Mouse (Mus musculus): ENCODE measurements around the gene Dlg1. TPM values are rescaled to one million over a fixed set of nuclear protein-coding genes. Genes with fewer than 3 reads are reported as not detected.
A peak's percentile ranks its signal among the peaks of the same experiment; 100 is the strongest.

Gene Dlg1
- total RNA-seq, 2 experiments from 2014 or later: 84.0 to 86.3 TPM

- no peak for DNase-seq
These were observed 202.0 kb downstream of the Dlg1 start for GRCm38 (mm10) chr16:31865242-31865641.

- no peak for DNase-seq
These were observed 203.7 kb downstream of the Dlg1 start for GRCm38 (mm10) chr16:31866911-31867310.

- DNase-seq: no peak
These were observed 204.5 kb downstream of the Dlg1 start for GRCm38 (mm10) chr16:31867736-31868135.

- DNase-seq: no peak
These were observed 210.5 kb downstream of the Dlg1 start for GRCm38 (mm10) chr16:31873721-31874120.

GRCm38 (mm10) chr16:31875391-31875790, 212.1 kb downstream of the Dlg1 start:
- no peak for DNase-seq

GRCm38 (mm10) chr16:31876386-31876785, 213.1 kb downstream of the Dlg1 start:
- DNase-seq: peak; percentile 40 to 52

GRCm38 (mm10) chr16:31878052-31878451, 214.8 kb downstream of the Dlg1 start:
- no peak for DNase-seq

- DNase-seq: peak; percentile 51 to 52
These were observed 215.5 kb downstream of the Dlg1 start, which contains the start of gene Meltf for GRCm38 (mm10) chr16:31878573-31879257. Meltf (plus strand) TSS chr16:31878810.

GRCm38 (mm10) chr16:31880146-31880840, 217.1 kb downstream of the Dlg1 start:
- DNase-seq: no peak

- no peak for DNase-seq
These were observed 219.2 kb downstream of the Dlg1 start for GRCm38 (mm10) chr16:31882381-31882908.

- no peak for DNase-seq
These were observed 220.1 kb downstream of the Dlg1 start for GRCm38 (mm10) chr16:31883302-31883701.

- no peak for DNase-seq
These were observed 220.7 kb downstream of the Dlg1 start for GRCm38 (mm10) chr16:31883902-31884301.

- no peak for DNase-seq
These were observed 227.7 kb downstream of the Dlg1 start for GRCm38 (mm10) chr16:31890907-31891306.

GRCm38 (mm10) chr16:31893396-31894141, 230.3 kb downstream of the Dlg1 start:
- DNase-seq: no peak

- DNase-seq: no peak
These were observed 233.9 kb downstream of the Dlg1 start for GRCm38 (mm10) chr16:31896971-31897774.

GRCm38 (mm10) chr16:31898546-31899326, 235.5 kb downstream of the Dlg1 start:
- DNase-seq: peak; percentile 66 to 69

- DNase-seq: no peak
These were observed 238.6 kb downstream of the Dlg1 start for GRCm38 (mm10) chr16:31901886-31902285.

- DNase-seq: no peak
These were observed 240.0 kb downstream of the Dlg1 start for GRCm38 (mm10) chr16:31903239-31903638.

GRCm38 (mm10) chr16:31905331-31905730, 242.1 kb downstream of the Dlg1 start:
- DNase-seq: no peak

GRCm38 (mm10) chr16:31905891-31906825, 242.9 kb downstream of the Dlg1 start:
- no peak for DNase-seq
